Mouse (Mus musculus) G1E (cell line): ENCODE measurements around the gene Ddx59.

Experiments used
- CTCF ChIP-seq: IDR thresholded peaks from 2 replicates; pipeline ENCODE4 v1.5.1; 2012; ENCODE audit warnings: low read depth, low read length, inconsistent platforms, mixed read lengths
- GATA1 ChIP-seq: IDR thresholded peaks from 2 replicates; pipeline ENCODE4 v1.6.1; 2012; ENCODE audit warnings: borderline replicate concordance, low read length, inconsistent platforms, mixed read lengths
- GATA2 ChIP-seq: IDR thresholded peaks from 2 replicates; pipeline ENCODE4 v1.6.1; 2012; ENCODE audit warnings: low read depth, low read length, inconsistent platforms, borderline replicate concordance

DNA sequence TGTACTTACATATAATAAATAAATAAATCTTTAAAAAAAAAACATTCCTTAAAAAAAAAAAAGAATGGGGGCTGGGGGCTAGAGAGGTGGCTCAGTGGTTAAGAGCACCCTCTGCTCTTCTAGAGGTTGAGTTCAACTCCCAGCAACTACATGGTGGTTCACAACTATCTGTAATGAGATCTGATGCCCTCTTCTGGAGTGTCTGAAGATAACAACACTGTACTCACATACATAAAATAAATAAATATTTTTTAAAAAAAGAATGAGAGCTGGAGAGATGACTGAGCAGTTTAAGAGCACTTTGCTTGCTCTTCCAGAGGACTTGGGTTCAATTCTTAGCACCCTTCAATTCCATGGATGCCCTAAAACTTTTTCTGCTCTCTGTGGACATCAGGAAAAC lies 50.1 kb downstream of the Ddx59 start:
- TF ChIP-seq CTCF (no peak), GATA1 (no peak), GATA2 (no peak)
